Mouse (Mus musculus) cerebellum, adult 8-10 months (tissue): ENCODE results near the gene Cyp2j9.
"Not testable (repeated sequence)": the region's sequence is repeated elsewhere in the genome, so short reads cannot be mapped to it uniquely, and the experiment has no call there.

Experiments used
- DNase-seq: peaks from one replicate; pipeline ENCODE4 v3.0.0; 2022

Cyp2j9 gene

DNA sequence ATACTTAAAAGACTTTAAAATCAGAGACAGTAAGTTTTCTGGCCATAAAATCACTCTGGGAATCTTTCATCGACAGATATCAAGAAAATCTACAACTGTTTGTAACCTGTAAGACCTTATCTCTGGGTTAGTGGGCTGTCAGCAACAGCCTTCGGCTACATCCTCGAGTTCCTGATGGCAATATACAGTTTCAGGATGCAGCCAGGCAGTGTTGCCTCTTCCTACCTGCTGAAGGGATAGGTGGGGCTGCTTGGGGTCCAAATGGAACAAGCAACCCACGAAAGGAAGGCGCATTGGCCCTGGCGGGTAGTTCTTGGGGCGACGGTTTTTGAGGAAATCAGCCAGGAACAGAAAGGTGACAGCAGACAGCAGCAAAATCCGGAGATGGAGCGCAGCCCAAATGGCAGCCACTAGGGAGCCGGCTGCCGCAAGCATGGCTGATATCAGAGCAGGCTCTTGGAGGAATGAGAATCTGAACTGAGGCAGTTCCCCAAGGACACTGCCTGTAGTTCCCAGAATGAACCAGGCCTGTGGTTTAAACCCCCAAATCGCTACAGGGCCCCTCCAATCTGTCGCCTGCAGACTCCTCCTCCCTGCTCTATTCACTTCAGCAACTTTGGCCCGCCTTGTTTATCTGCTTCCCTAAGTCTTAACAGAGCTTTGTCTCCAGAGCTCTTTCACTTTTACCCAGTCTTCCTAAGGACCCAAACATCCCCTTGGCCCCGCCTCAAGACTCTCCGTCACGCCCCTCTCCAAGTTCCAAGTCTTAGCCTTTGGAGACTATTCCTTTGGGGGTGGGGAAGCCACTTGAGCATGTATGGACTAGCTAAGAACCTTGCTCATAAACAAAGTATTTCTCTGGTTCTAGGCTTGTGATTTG is at the start of gene Cyp2j9:
Gene Cyp2j9, minus strand, starts transcription at position 668 of the 880 bp plus-strand sequence.
- peak; percentile 12 for DNase-seq

DNA sequence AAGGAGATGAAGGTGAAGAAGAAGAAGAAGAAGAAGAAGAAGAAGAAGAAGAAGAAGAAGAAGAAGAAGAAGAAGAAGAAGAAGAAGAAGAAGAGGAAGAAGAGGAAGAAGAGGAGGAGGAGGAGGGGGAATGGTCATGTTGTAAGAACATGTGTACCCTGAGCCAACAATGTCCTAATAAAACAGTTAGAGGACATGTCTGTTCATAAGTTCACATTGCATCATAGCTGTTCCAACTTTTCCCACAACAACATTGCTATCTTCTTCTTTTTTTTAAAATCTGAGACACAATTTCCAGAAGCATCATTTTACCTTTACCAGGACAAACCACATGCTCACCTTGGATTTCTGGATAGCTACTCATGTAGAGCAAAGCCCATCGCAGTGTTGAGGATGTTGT is 44.1 kb upstream of the Cyp2j9 start:
- DNase-seq = no peak

DNA sequence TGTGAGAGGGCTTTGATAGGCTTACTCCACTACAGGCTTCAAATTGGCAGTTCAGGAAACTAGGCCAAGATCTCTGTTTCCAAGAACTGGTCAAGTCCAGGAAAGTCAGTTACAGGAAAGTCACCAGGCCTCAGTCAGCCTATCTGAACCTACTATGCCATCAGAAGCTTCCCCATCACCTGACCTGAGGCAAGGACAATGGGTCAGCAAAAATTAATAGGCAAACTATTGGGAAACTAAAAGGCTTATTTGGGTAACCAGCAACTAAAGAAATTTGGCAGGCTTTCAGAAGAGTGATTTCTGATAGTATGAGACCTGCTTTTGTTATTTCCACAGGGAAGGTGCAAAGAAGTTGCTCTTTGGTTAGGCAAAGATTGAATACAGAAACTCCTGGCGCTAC is 31.1 kb upstream of the Cyp2j9 start:
- no peak for DNase-seq

DNA sequence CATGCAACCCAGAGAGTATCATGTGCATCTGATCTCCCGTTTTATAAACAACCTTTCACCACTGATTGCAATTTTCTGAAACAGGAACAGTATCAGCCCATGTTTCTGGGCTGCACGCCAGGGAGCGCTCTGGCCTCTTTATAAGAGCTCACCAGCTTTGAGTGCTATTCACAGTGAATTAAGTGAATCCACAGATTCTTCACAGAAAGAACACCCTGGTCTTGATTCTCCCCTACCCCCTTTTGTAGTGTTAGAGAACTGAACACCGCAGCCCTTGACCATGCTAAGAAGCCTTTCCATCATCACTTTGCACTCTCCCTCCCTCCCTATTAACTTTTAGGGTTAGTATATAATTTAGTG is 393 bp upstream of the Cyp2j9 start:
- peak; percentile 21 for DNase-seq

DNA sequence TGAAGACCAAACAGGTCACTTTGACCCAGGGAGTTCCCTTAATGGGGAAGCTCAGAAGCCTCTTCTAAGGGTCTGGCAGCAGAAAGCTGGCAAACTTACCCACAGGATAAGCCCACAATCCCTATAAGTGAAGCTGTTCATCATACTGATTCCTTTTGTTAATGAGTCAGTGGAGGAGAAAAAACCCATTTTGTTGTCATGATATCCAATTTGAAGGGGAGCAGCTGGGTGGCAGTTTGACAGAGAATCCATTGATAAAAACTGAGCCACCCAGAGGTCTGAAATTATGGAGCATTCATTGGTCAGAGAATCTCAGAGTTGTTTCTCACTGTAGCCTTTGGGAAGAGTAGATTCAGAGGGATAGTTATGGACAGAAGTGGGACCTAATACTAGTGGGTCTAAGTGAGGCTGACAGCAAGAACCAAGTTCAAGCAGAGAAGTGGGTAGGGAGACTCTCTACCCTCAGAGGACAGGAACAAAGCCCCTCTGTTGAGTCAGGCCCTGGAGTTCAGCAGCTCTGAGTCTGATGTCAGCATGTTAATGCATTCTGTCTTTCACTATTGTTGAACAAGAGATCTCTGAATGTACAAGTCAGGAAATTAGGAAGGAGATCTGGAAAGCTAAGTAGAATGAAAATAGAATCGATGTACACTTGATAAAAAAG is 9.8 kb downstream of the Cyp2j9 start:
- DNase-seq = no peak

DNA sequence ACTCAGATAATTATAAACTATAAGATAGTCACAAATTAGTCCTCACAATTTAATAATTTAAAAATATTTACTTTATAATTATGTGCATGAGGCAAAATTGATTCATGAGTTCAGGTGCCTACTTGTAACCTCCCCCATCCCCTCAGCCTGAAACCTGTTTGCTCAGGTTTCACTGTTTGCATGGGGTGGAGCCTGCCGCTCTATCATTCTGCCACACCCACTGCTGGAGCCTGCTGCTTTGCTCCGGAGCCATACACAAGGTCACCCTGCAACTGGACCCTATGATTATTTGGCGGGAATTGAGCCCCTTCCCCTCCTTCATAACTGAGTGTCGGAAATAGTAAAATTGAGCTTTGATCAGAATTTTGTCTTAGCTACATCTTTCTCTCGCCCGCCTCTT is 11.0 kb downstream of the Cyp2j9 start:
- DNase-seq = not testable (repeated sequence)

DNA sequence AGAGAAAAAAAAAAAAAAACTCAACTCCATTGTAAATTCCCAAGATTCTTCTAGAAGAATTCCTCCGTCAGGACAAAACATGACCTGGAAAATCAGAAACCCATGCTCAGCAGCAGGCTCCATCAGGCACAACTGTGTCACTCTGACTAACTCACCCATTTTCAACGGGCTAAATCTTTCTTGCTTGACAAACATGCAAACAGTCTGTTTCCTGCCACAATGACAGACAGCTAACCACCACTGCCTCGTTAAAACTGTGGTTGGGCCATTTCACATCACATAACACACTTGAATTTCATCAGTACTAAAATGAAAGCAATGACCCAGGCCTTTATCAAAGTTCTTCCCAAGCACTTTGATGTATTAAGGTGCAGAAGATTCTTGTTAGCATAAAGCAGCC is 21.9 kb downstream of the Cyp2j9 start:
- no peak for DNase-seq

DNA sequence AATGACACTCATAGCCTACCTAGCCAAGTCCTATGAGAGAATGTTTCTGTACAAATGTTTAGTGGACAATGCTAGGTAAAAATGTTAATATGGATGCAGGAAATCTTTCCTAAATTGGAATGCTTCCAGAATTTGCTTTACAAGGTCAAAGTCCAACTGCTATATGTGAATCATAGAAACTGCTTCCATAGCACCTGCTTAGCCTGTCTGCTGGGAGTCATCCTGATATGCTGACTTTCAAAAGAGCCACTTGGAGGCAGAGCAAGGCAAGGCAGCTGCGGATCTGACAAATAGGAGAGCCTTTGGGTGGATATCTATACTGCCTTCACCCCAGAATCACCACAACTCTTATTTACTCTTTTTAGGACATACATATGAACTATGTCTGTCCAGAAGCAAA is 23.4 kb downstream of the Cyp2j9 start:
- DNase-seq = no peak

DNA sequence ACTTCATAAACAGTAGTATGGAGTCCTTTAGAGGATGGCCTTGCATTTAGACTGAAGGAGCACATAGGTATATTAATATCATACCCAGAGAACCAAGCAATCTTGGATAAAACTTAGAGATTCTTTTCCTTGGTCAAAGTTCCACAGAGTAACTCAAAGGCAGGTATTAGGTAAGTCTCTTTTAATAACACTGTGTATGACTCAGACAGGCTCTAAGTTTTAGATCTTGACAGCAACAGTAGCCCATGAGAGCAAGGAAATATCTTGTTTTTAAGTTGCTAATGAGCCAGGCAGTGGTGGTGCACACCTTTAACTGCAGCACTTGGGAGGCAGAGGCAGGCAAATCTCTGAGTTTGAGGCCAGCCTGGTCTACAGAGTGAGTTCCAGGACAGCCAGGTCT is 25.6 kb downstream of the Cyp2j9 start:
- DNase-seq = no peak

DNA sequence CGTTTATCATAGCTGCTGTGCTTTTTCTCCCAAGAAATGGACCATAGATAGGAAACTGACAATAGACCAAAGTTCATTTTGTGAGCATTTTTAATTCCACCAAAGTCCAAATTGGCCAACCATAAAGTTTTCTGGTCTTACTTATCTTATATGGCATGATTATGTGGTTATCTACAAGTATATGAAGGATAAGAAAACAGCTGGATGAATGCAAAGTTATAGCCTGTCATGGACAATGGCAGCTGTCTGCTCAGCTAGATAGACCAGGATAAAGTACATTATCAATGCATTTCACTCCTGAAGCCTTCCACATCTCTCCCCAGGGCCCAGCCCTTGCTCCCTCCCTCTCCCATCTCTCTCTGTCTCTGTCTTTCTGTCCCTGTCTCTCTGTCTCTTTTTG is 30.9 kb downstream of the Cyp2j9 start:
- DNase-seq = no peak

DNA sequence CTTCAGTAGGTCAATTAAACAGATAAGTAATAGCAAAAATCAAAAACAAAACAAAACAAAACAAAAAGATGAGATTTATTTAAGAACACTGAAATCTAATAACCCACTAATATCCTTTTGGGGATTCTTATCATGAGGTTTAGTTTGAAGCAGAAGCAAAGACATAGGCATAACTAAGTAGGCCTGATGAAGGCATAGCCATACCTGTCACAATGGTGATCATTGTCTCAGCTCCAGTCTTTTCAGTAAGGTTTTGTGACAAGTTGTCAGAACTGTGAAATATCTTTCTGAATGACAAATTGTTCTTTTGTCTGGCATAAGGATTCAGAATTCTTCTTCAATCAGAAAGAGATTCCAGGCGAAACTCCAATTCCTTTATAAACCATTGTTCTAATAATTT is 31.6 kb downstream of the Cyp2j9 start:
- DNase-seq = no peak

DNA sequence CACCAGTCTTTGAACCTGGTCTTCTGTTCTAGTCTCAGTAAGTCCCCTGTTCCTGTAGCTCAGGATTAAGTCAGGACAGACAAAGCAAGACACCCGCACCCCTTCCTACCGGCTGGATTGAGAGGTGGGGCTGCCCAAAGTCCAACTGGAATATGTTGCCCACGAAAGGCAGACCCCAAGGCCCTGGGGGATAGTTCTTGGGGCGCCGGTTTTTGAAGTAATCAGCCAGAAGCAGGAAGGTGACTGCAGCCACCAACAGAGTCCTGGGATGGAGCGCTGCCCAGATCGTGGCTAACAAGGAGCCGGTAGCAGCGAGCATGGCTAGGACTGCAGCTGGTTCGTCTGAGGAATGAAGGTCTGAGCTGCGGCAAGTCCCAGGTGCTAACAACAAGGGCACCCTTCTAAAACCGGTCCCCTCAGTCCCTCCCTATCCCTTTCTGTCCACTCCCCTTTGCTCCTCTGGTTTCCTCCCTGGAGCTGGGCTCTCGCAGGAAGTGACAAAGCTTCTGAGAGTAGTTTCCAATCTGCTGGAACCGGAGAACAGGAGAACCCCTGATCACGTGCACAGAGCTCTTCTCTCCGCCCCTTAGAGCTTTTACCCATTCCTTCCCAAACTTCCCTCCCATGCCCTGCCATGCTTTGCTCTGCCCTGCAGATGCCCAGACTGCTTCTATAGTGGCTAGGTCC is 38.1 kb downstream of the Cyp2j9 start, which contains the start of gene Cyp2j6:
Gene Cyp2j6, minus strand, starts transcription at position 529 of the 687 bp plus-strand sequence.
- DNase-seq = peak; percentile 1

DNA sequence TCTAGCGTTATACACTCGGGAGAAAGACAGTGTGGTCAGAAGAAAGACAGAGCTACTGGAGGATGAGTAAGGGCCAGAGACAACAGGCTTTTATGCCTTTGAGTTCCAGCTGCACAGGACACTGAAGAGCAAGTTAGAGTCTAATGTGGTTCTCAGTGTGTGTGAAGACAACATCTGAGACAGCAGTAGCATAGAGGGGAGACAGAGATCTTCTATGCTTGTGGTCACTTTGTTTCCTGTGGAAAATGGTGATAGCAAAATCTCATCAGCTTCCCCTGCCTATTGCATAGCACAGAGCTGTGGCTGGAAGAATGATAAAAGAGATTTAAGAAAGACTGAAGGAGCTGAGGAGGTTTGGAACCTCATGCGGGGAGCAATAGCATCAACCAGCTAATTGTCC is 39.8 kb downstream of the Cyp2j9 start:
- no peak for DNase-seq

DNA sequence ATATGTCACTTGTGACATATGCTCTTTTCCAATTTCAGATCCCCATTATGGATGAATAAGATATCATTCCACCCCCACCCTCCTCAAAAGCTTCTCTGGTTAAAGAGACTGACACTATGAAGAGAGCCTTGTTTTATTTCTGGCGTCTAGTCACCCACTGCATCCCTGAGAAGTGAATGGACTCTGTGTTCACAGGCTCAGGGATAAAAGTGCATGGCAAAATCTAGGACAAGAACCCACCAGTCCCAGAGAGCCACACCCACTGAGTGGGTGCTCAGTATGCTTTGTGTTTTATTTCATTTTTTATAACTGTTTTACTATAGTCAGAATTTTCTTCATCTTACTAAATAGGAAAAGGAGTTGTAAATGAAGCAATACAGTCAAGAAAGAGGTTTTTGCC is 45.4 kb downstream of the Cyp2j9 start:
- DNase-seq = no peak

DNA sequence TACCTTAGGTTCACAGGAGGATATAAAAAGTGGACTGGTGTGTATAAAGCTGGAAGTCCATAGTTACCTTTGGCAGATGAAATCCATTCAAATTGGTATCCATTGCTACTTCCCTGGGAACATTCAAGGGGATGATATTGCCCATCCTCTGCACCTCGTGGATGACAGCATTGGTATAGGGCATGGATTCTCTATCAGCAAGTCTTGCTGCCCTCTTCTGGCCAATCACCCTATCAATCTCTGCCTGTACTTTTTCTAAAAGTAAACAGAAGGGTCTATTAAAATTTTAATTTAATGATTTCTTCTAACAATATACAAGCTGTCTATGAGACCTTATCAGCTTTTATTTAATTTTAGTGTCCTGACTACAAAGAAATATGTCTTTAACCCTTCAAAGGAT is 65.6 kb downstream of the Cyp2j9 start:
- DNase-seq = no peak

DNA sequence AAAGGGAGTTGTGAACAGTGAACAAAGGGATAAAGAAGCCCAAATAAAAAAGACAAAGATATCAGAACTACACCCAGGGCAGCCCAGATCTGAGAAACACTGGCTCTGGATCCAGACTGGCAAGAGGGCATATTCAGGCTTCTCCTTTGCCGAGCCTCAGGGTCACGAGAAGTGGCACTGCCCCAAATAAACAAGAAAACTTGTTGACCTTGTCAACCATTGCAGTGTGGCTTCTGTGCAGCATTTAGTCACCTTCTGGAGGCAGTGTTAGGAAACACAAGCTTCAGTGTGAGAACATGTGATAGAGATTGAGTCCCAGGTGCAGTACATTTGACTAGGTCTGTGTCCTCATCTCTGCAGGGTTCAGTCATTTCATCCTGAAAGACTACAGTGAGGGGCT is 69.1 kb downstream of the Cyp2j9 start:
- no peak for DNase-seq
